Mouse (Mus musculus) ovary, postnatal 10 days (tissue): Measurements from ENCODE around the gene Rai1.

Experiments
- DNase-seq: peaks from one replicate; pipeline ENCODE4 v3.0.0; 2022; ENCODE audit warnings: low spot score

The Rai1 gene

DNA sequence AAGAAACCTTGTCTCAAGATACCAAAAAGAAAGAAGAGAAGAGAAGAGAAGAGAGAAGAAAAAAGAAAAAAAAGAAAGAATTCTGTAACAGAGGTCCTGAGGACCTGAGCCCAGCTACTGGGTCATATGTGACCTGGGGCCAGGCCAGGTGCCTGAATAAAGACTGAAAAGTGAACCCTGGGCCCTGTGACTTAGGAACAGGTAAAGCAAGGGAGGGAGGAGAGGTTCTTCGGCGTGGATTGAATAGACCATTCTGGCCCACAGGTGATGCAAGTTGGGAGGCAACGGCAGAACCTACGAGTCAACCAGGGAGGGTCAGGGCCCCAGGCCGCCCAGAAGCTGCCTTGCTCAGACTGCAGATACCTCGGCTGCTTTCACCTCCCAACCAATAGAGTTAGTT is 116.6 kb downstream of the Rai1 start:
- no peak for DNase-seq

DNA sequence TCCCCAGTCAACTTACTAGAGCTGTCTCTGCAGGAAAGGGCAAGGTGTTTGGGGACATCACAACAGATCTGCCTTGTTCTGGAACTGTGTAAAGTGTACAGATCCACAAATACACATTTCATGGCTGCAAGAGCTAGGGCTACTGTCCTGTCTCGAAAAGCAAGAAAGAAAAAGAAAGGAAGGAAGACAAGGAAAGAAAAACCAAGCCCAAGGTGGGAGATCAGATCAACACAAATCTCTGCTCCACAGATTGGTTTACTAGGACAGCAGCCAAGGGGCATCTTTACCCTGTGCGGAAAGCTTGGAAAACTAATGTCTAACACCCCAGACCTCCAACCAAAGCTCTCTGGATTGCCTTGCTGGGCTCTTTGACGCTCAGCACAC is 117.3 kb downstream of the Rai1 start:
- DNase-seq = no peak

DNA sequence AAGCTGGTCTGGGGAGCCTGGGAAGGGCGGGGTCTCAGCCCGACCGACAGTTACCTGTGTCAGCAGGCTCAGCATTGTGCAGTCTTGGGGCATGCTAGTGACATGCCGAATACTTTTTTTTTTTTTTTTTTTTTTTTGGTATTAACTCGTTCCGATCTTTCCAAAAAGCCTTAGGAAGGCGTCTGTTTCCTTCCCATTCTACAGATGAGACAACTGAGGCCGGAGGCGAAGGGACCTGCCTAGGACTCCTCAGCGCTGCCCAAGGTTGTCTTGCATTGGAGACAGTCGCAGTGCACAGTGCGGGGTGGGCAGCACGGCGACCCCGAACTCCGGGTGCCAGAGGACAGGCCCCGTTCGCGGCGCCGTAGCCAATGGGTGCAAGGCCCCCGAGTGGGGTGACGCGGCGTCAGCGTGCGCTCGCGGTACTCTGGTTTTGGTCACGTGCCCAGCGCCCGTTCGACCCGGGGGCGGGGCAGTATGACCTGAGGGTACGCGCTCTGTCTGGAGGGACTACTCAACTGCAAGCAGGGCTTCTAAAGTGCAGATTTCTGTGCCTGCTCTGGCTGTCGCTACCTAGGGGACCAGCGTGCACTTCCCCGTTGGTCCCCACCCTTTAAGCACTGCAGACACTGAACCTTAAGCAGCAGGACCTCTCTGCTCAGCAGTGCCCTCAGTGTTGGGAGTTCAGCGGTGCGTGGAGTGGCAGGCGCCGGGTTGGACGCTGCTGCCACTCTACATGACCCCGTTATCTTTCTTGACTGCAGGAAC is 117.8 kb downstream of the Rai1 start, which contains the start of gene Srebf1:
Gene Srebf1, minus strand, starts transcription at position 113 of the 768 bp plus-strand sequence.
- DNase-seq = peak; percentile 68

DNA sequence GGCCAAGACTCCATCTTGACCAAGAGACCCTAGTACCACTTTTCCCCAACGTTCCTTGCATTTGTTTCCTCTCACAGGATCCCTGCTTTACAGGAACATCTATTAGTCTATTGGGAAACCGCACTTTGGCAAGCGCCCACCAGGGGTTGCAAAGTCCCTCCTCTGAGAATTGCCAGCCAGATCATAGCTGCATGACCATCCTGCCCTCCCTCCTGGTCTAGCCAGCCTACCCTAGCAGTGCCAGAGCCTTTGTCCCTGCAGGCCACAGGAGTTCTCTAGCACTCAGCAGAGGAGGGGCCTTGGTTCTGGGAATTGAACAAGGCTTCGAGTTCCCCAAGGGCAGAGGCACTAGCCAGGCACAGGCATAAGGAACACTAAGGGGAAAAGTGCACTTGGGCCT is 119.9 kb downstream of the Rai1 start:
- no peak for DNase-seq

DNA sequence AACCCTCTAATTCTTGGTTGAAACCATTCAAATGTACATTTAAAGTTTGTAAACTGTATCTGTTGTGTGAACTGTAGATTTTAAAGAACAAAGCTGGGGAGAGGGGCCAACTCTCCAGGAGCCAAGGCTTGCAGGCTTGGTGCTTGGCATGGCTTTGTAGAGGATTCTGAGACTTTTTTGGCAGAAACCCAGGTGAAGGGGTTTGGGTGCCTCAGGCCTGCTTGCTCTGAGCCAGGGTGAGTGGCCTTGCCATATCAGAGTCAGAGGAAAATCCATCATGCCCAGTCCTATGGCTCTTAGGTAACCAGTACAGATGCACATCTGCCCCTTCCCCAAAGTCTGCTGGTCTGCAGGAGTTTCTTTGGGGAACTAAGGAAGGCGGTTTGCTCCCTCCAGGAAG is 121.1 kb downstream of the Rai1 start:
- no peak for DNase-seq

DNA sequence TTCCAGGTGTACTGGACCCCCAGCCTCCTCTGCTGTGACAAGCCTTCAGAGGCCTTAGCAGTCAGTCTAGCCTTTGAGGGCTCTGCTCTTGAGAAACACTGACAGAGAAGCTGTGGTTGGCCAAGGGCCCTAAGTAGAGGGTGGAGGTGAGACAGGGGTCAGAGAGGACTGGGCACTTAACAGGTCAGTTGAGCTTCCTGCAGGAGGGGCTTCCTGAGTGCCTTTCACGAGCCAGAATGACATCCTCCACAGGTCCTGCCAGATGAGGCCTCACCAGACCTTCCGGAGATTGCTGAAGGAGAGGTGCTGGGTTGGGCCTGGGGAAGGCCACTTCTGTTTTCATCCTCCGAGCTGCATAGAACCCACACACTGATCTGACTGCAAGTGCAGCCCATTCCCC is 123.7 kb downstream of the Rai1 start:
- no peak for DNase-seq

DNA sequence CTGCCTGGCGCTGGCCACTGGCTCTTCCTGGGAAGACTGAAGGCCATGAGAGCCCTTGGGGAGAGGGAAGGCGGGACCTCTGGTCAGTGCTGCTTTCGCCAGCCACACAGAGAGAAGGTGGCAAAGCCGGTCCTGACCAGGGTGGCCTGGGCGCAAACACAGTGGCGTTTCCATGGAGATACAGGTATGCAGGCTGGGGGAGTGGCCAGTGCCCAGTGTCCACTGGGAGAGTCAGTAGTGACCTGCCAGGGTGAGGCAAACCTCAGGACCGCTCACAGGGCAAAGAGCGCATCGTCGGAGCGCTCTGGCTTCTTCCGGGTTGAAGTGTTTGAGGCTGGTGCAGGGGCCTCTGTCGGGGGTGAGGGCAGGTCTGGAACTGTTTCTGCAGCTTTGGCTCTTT is 125.0 kb downstream of the Rai1 start:
- no peak for DNase-seq

DNA sequence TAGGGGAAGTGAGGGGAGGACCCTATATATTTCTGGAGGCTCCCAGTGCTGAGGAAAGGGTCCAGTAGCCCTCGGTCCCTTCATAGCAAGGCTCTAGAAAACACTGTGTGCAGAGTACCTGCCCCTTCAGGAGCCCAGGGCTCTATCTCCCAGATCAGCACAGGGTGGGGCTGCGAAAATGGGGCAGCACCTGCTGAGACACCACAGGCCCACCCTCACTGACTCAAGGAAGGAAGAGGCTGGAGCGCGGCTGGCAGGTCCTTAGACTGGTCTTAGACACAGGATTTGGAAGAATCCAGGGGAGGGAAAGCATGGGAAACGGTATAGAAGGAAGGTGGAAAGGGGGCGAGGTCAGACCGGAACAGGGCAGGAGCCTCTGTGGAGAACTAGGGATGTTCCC is 125.7 kb downstream of the Rai1 start:
- no peak for DNase-seq

DNA sequence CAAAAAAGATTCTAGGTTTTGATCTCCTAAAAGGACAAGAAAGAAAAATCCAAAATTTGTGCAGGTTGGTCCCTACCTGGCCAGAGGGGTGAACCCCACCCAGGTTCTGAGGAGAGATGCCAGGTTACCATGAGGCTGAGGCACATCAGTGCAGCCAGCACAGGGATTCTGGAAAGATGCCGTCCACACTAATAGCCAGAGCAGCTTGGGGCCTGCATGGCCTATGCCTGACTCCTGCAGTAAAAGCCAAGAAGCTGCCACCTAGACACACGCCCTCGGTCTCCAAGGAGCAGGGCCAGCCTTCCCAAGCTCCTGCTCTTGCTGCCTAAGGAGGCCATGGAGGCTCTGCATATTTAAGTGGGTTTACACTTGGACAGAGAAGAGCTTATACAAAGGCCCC is 126.5 kb downstream of the Rai1 start:
- DNase-seq = no peak

DNA sequence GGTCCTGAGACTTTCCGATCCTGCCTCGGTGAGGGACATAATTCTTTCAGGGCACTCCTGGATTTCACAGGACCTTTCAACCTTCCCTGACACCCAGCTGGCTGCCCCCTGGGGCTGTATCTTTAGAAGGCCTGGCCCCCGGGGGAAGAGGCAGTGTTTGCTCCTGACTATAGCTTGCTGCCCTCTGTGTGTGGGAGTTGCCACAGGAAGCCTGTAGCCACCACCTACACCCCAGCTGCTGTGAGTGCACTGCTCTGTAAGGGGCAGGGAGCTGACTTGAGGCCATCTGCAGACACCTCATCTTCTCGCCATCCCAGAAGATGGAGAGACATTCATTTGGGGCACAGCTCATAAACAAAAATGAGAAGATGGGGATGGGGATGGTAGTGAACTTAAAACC is 127.1 kb downstream of the Rai1 start:
- no peak for DNase-seq

DNA sequence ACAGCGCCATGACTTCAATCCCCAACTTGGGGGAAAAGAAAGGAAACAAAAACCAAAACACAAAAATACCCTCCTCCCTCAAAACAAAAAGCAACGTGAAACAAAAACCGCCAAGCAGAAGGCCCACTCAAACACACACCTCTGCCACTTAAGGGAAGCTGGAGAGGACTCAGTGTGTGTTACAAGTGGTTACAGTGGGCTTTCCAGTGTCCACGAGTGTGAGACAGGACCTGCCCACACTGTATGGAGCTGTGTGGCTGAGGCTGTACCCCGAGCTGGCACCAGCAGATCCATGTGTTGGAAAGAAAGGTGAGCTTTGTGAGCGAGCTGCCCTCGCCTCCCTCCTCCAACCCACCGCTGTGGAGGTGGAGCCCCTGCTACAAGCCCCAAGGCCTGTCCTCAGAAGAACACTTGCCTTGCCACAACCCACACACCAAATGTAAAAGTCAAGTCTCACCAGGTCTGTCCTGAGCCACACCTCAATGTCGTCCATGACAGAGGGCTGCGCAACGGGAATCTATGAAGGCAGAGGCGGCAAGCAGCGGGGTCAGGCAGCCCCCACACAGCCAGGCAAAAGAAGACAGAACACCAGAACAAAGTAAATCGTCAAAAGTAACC is 127.7 kb downstream of the Rai1 start:
- no peak for DNase-seq

DNA sequence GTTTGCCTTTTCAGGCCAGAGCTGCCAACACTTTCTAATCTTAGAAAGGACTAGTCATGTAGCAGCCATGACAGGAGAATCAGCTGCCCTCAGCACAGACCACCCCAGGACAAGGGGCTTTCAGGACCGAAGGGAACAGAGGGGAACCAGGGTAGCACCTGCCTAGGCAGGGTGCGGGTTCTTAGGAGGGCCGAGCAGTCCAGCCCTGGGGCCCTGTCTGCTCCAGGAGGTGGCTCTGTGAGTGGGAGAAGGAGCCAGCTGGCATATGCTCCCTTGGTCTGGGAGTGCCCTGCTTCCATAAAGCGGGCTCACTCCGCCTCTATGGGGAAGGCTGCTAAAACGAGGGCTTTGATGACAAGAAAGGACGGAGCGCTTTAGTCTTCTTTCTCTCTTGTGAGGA is 128.4 kb downstream of the Rai1 start:
- no peak for DNase-seq

DNA sequence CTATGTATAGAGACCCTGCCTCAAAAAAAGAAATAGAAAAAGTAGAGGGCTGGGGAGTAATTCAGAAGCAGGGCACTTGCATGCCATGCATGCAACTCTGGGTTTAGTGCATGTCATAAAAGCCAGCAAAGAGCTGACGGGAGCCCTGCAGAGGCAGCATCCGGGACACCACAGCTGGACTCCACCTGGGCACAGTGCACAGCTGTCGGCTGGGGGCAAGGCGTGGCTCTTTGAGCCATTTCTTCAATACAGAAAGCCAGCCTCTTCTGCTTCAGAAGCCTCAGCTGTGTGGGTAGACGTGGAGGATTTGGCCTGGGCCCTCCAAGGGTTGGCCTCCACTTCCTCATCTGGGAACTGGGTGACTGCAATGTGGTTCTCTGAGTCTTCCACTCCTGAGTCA is 130.5 kb downstream of the Rai1 start:
- DNase-seq = no peak

DNA sequence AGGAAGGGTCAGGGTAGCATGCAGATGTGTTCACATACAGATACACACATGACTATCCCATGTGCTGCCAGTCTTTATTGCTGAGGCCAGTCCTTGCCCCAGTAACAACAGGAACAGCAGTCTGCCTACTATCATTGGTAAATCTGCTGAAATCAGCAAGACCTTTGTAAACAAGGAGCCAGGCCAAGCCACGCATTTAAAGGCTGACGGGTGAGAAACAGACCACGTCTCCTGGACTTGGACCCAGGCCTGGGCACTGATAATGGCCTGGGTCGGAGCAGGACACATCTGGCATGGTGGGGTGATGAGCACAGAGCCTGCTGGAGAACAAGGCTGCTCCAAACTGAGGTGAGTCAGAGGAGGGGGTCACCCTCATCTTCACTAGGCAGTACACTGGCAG is 135.7 kb downstream of the Rai1 start:
- no peak for DNase-seq

DNA sequence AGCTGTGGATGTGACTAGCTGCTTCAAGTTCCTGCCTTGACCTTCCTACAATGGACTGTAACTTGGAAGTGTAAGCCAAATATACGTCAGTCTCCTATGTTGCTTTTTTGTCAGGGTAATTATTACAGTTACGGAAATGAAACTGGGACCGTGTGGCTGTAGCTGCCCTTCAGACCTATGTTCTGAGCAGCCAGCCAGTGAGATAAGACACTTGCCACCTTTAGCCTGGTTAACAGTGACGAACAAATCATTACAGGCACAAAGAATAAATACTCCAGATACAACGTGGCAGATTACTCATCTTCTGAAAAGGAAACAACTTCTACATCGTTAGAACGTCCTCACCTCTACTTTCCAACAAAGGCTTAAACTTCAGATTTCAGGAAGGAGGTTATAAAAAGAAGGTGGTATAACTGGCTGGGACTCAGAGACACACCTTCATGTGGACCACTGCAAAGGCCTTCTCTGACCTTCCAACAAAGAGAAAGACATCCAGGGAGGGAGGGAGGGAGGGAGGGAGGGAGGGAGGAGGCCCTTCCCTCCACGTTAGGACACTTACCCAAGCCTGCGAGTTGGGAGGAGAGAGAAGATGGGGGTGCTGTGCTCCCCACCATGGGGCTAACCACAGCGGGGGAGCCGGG is 139.8 kb downstream of the Rai1 start:
- no peak for DNase-seq

DNA sequence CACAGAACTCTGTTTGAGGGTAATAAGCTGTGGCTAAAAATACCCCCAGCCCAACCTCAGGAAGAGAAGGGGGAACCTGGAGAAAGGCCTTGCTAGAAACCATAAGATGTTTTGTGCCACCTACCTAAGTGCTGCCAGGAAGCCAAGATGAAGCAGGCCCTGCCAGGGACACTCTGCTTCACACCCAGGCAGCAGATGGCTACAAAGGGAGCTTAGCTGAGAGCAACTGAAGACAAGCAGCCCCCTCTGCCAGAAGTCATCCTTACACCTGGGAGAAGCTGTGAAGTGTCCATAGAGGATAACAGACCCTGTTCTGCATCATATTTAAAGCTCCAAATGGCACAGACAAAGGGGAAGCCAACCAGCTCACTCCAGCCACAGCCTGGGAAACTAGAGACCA is 141.3 kb downstream of the Rai1 start:
- DNase-seq = no peak

DNA sequence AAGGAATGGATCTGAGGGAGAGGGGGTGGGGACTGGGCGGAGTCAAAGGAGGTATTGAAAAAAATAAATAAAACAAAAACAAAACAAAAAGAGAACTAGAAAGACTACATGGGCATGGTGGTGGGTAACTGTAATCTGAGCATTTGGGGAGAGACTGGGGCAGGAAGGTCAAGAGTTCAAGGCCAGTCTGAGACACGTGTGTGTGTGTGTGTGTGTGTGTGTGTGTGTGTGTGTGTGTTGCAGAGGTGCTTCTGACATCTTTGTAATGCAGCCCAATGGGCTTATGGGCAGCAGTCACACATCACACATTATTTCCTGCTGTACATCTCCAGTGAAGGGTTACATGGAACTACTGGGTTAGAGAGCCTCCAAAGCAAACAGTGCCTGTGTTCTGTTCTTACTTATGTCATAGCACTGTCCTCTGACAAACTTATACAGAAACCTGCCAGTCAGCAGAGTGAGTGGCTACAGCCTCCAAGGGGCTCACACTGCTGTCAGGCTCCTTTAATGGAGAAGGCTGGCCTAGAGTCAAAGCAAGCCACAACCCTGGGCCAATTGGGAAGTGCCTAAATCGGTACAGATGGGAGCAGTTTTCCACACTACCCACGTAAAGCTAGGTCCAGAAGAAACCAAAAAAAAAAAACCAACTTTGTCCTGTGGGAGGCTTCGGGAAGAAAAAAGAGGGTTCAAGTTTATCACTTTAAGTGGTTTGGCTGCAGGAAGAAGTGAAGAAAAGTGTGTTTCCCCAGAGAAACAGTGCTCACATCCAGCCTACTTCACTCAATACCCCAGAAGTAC is 143.1 kb downstream of the Rai1 start:
- DNase-seq = no peak
